Mouse (Mus musculus) embryonic stem cell, embryonic (primary cell): ENCODE results near the gene 0610010K14Rik.

Experiments used
- CTCF ChIA-PET, 4 experiments: fragments of 300-600 bp in 2 of 4; fragments of 350-600 bp in 2 of 4; sonication (Branson Sonifier 250); formaldehyde crosslinking; loops; one replicate each; lab custom pipeline; 2022; ENCODE audit warnings: inconsistent platforms in 2 of 4; lab: Charles Lee
- POLR2A ChIA-PET, 4 experiments: fragments of 300-600 bp in 2 of 4; fragments of 350-600 bp in 2 of 4; sonication (Branson Sonifier 250); formaldehyde crosslinking; loops; one replicate each; lab custom pipeline; 2022; ENCODE audit warnings: antibody characterized with exemption in 4 of 4, inconsistent platforms in 1 of 4; lab: Charles Lee

0610010K14Rik gene

DNA sequence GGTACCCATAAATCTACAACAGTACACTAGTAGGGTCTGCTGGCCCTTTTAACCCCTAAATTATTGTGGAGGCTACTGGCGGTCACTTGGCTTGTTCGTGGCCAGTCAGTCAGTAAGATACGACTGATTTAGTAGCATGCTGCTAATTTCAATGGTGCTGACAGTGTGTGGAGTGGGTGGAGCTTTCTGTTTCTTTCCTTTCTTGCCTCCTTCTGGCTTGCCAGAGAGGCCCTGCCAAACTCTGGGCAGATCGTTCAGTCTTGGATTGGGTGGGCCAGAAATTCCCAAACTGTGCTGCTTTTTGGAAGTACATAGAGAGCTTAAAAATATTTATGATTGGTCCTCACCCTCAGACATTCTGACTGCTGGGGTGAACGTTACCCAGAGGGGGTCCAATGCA lies 10.6 kb downstream of the 0610010K14Rik start:
- CTCF ChIA-PET, result interaction anchor here in 2 of 4 experiments (0.9 to 1.8 kb wide), 3 partner anchors 10 to 107 kb away, joined by 3 to 5 read pairs (median 3); partner anchors contain the start of gene 0610010K14Rik (in 1 of the 2)
- POLR2A ChIA-PET, result interaction anchor here in 2 of 4 experiments (0.5 to 7.4 kb wide), 6 partner anchors 10 to 20 kb away, joined by 3 to 90 read pairs (median 10); partner anchors contain the start of genes 0610010K14Rik (in 2 of the 2), Gm21988 (in 2 of the 2) and Rnasek (in 2 of the 2)

DNA sequence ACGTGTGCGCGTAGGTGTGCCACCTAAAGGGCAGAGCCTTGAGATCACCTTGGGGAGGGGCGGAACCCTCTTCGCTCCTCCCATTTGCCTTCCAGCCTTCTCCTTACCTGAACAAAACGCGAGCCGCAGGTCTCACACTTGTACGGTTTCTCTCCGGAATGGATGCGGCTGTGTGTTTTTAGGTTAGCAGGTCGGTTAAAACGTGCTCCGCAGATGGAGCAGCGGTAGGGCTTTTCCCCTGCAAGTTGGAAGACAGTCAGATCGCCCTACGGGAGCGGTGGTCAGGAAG lies 11.2 kb downstream of the 0610010K14Rik start:
- ChIA-PET CTCF (interaction anchor here in 2 of 4 experiments (0.9 to 1.8 kb wide), 3 partner anchors 10 to 108 kb away, joined by 3 to 5 read pairs (median 3); partner anchors contain the start of gene 0610010K14Rik (in 1 of the 2)), POLR2A (interaction anchor here in 3 of 4 experiments (0.5 to 7.4 kb wide), 8 partner anchors 10 to 605 kb away, joined by 3 to 90 read pairs (median 6); partner anchors contain the start of genes 0610010K14Rik (in 2 of the 3), Gm21988 (in 2 of the 3), Rnasek (in 2 of the 3) and Ctdnep1 (in 1 of the 3))

DNA sequence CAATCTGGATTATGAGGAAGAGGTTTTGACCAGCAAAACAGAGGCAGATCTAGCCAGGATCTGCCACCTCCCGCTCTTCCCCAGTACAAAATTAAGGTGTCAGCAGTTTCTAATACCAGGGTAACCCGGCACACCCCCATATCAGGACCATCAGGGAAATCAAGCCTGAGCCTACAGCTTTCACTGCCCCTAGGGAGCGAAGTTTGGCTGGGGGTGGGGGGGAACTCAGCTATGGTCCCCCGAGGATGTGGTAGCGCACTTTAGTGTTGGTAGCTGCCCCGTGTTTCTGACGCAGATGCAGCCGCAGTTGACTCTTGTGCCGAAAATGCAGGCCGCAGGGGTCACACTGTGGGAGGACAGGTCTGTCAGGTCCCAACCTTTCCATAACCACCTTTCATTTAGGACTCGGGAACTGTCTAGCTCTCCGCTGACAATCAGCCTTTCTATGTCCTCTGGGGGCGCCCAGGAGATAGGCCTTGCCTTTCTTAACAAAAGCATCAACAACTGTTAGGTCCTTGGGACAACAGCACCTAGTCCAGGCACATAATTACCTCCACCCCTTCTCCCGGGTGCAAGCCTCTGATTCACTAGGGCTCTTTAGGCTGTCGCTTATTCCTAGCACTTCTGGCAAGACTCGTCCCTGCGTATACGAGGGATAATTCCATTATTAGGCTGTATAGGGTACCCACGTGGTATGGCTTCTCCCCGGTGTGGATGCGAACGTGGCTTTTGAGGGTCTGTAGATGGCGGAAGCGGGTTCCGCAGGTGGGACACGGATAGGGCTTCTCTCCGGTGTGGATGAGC lies 11.7 kb downstream of the 0610010K14Rik start:
- ChIA-PET POLR2A (interaction anchor here in 3 of 4 experiments (0.5 to 7.4 kb wide), 11 partner anchors 9 to 604 kb away, joined by 3 to 90 read pairs (median 4); partner anchors contain the start of genes 0610010K14Rik (in 2 of the 3), Gm21988 (in 2 of the 3), Rnasek (in 2 of the 3) and Slc16a11 (in 2 of the 3)), CTCF (interaction anchor here in 2 of 4 experiments (0.6 to 1.8 kb wide), 3 partner anchors 10 to 206 kb away, joined by 3 to 5 read pairs (median 3); partner anchors contain the start of genes 0610010K14Rik (in 1 of the 2) and Arrb2 (in 1 of the 2))

DNA sequence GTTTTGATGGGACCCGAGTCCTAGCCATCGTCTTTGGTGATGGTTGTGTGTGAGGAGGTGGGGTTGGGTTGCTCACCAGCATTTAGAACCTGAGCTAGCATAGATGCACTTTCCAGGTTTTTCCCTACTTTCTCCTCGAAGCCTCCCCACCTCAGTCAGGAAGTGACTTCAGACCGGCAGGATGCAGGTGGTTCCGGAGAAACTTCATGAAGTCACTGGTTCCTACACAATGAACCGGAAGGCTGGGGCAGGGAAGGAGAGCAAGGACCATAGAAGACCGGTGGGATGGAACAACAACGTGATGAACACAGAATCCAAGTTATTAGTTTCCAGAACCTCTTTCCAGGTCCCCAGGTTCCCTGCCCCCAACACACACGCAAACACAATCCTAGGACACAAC lies 14.0 kb downstream of the 0610010K14Rik start:
- CTCF ChIA-PET, result no interaction called here
- POLR2A ChIA-PET, result interaction anchor here in 3 of 4 experiments (0.5 to 4.7 kb wide), 6 partner anchors 10 to 559 kb away, joined by 3 to 47 read pairs (median 10); partner anchors contain the start of genes 0610010K14Rik (in 2 of the 3), Gm21988 (in 2 of the 3), Rnasek (in 2 of the 3) and Acadvl (in 1 of the 3)

DNA sequence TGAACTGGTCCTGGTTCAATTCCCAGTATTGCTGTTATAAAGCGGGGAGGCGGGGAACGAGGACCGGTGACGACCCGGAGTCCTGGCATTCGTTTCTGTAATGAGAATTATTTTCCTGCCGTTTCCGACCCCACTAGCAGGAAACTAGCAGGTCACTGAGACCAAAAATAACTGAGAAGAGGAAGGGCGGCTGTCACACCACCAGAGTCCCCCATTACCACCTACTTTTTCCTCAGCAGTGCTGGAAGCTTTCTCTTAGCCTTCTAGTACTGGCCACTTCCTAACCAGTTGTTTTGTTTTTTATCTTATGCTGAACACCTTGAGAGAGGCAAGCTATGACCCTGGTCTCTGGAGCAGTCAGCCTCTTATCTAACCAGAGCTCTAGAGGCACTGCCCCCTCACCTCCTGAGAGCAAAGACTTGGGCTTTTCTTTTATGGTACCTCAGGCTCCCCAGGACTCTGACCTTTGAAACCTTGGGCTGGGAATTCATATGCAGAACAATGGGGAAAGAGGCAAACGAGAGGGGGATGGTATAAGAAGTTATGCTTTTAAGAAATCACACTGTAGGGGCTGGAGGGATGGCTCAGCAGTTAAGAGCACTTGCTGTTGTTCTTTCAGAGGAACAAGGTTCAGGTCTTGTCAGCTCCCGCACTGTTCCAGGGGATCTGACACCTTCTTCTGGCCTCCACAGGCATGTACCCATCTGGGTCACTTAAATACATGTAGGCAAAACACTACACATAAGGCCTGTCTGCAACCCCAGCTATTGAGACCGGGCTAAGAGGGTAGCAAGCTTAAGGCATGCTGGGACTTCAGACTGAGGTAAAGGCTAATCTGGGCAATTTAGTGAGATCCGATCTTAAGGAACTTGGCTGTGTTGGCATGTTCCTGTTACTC lies 15.9 kb downstream of the 0610010K14Rik start:
- ChIA-PET CTCF (interaction anchor here in 3 of 4 experiments (0.5 to 2.4 kb wide), 13 partner anchors 8 to 73 kb away, joined by 3 to 10 read pairs (median 6); partner anchors contain the start of genes Slc16a11 (in 2 of the 3) and 0610010K14Rik (in 1 of the 3)), POLR2A (interaction anchor here in 3 of 4 experiments (0.5 to 4.7 kb wide), 39 partner anchors 8 to 447 kb away, joined by 3 to 47 read pairs (median 4); partner anchors contain the start of genes 0610010K14Rik (in 3 of the 3), Slc16a11 (in 3 of the 3), Bcl6b (in 2 of the 3) and Gm21988 (in 2 of the 3))

DNA sequence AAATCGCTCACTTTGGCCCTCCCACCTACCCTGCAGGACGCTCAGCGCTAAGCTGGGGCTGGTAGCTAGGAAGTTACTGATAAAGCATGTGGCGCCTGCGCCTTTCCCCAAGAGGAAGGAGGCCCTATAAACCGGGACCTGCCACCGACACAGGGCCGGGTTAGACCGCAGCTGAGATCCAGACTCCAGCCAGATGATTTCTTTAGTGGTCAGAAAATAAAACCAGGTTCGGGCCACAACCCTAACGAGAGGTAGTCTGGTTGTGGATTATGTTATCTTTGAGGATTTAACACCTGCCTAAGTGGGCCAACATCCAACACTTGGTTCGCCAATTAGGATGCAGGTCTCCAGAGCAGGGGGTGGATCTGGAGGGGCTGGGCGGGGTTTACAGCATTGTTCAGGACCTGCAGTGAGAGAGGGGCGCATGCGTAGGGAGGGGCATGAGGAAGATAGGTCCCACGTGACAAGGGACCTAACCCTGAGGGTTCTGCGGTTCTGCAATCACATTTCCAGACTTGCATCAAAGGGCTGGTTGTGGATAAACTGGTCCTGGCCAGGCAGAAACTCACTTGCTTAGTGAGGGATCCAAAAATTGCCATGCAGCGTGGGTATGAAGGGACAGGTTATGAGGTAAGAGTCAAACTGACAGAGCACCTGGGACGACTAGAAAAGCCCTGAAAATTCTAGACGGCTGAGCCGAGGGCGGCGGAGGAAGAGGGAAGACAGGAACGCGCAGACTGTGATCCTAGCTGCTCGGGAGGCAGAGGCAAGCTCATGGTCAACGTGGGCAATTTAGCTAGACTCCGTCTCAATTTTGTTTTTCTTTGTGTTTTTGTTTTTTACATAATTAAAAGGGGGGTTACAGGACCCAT lies 16.7 kb downstream of the 0610010K14Rik start, which contains the start of gene Slc16a13:
Gene Slc16a13 (minus strand): TSS at position 334 of the 872 bp plus-strand sequence.
- ChIA-PET POLR2A (interaction anchor here in 3 of 4 experiments (0.6 to 4.7 kb wide), 37 partner anchors 8 to 418 kb away, joined by 3 to 47 read pairs (median 4); partner anchors contain the start of genes 0610010K14Rik (in 3 of the 3), Bcl6b (in 2 of the 3), Gm21988 (in 2 of the 3) and Rnasek (in 2 of the 3)), CTCF (interaction anchor here in 3 of 4 experiments (0.5 to 2.4 kb wide), 13 partner anchors 8 to 272 kb away, joined by 3 to 10 read pairs (median 5); partner anchors contain the start of gene Slc16a11 (in 2 of the 3))

DNA sequence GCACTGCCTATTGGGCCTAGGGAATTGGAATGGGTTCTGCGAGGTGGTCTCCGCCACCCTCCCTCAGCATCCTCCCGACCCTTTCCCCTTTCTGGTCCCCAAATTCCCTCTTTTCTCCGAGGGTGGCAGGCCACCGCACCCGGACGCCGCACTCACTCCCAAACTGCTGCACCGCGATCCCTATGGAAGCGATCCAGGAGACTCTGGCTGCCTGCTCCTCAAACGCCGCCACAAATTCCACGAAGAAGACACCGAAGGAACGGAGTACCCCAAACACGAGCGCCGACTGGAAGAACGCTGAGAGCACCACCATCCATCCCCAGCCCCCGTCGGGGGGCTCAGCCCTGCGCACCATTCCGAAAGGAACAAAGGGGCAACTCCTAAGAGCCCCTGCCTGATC lies 17.4 kb downstream of the 0610010K14Rik start:
- POLR2A ChIA-PET, result interaction anchor here in 2 of 4 experiments (0.7 to 4.7 kb wide), 19 partner anchors 8 to 224 kb away, joined by 3 to 47 read pairs (median 5); partner anchors contain the start of genes 0610010K14Rik (in 2 of the 2), Bcl6b (in 2 of the 2), Slc16a11 (in 2 of the 2) and Gm21988 (in 1 of the 2)
- CTCF ChIA-PET, result interaction anchor here in 3 of 4 experiments (0.8 to 2.4 kb wide), 5 partner anchors 10 to 272 kb away, joined by 3 to 10 read pairs (median 4); no protein-coding TSS in a partner anchor

DNA sequence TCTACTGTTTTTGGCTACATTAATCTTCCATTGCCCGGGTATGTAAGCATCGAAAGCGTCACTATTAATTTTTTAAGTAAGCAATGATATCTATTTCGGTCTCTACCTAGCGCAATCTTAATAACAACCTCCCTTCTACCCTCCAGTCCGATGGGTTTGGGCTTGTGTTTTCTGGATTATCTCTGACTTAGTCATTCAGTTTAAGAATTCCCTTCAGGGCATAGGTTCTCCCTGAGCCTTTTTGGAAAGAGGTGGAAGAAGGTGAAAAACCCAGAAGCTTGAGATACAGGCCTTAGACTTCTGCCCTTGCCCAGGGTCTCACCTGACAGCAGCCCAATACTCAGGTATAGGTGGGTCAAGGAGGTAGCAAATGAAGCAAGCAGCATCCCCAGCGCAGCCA lies 17.8 kb downstream of the 0610010K14Rik start:
- CTCF ChIA-PET, result interaction anchor here in 1 of 4 experiments (1.1 to 1.6 kb wide), 2 partner anchors 10 to 18 kb away, joined by 4 to 5 read pairs; no protein-coding TSS in a partner anchor
- POLR2A ChIA-PET, result interaction anchor here in 2 of 4 experiments (0.9 to 4.7 kb wide), 7 partner anchors 9 to 30 kb away, joined by 3 to 47 read pairs (median 5); partner anchors contain the start of genes 0610010K14Rik (in 1 of the 2), Bcl6b (in 1 of the 2), Gm21988 (in 1 of the 2) and Rnasek (in 1 of the 2)

DNA sequence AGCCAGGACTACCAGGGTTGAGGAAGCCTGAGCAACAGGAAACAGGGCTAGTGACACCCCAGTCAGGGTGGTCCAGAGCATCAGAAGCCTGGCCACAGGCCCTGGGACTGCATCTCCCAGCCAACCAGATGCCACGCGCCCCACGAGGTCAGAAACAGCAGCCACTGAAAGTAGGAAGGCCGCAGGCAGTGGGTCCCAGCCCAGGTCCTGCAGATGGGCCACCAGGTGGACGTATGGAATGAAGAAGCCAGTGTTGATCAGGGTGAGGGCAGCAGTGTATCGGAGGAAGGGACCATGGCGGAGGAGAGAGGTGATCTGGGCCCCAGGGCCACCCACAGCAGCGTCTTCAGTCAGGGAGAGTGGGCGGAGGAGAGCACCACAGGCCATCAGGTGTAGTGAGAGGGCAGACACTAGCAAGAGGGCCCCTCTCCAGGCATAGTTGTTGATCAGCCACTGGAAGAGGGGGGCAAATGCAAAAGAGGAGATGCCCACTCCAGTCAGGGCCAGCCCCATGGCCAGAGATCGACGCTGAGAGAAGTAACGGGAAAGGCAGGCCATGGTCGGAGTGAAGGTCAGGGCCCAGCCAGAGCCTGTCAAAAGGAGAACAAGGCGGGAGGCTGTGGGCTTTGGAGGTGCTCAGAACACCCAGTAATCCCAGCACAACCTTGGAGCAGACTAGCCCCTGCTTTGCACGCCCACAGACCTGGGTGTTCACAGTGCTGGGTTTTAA lies 18.8 kb downstream of the 0610010K14Rik start:
- CTCF ChIA-PET, result no interaction called here
- POLR2A ChIA-PET, result interaction anchor here in 1 of 4 experiments (4.7 kb wide), 1 partner anchor 20 kb away, joined by 47 read pairs; the partner anchor contains the start of genes 0610010K14Rik, Gm21988 and Rnasek

DNA sequence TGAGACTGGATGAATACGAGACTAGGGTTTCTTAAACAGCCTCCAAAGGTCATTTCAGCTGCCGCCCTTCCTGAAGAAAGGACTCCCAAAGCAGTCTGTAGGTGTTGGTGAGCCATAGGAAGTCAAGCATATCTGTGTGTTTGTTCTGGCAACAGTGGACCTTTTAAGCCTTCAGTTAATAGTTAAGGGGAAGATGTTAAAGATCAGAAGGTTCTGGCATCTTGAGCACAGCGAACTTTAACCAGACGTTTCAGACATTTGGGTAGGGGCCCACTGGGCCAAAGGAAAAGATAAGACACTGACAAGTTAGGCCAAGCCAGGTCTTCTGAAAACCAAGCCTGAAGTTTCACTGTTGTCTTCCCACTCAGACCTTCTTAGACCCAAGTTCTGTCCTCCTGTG lies 19.7 kb downstream of the 0610010K14Rik start:
- ChIA-PET CTCF (no interaction called here), POLR2A (interaction anchor here in 2 of 4 experiments (0.6 to 2.6 kb wide), 3 partner anchors 13 to 447 kb away, joined by 3 to 8 read pairs (median 3); partner anchors contain the start of genes Bcl6b (in 1 of the 2), Gm21988 (in 1 of the 2) and Rnasek (in 1 of the 2))

DNA sequence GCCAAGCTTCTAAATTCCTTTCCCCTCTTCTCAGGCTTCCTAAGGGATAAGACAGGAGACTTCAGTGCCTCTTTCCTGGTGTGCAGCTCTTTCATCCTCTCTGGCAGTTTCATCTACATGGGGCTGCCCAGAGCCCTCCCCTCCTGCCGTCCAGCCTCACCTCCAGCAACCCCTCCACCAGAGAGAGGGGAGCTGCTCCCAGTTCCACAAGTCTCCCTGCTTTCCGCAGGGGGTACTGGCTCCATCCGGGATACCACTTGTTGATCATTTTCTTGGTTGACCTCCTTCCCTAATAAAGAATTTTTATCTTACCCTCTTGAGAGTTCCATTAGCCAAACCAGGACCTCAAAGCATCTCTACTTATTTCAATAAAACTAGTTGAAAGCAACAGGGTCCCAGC lies 21.6 kb downstream of the 0610010K14Rik start:
- POLR2A ChIA-PET, result interaction anchor here in 3 of 4 experiments (0.6 to 2.6 kb wide), 9 partner anchors 12 to 41 kb away, joined by 3 to 8 read pairs (median 3); partner anchors contain the start of genes 0610010K14Rik (in 1 of the 3) and Bcl6b (in 1 of the 3)
- CTCF ChIA-PET, result interaction anchor here in 3 of 4 experiments (0.9 to 2.2 kb wide), 4 partner anchors 10 to 14 kb away, joined by 3 to 9 read pairs (median 7); partner anchors contain the start of gene Bcl6b (in 1 of the 3)

DNA sequence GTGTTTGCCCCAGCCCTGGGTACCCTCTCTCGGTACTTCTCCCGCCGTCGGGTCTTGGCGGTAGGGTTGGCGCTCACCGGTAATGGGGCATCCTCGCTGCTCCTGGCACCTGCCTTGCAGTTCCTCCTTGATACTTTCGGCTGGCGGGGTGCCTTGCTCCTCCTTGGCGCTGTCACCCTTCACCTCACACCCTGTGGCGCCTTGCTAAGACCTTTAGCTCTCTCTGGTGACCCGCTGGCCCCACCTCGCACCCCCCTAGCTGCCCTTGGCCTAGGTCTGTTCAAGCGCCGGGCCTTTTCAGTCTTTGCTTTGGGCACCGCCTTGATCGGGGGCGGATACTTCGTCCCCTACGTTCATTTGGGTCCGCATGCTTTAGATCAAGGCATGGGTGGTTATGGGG lies 22.4 kb downstream of the 0610010K14Rik start:
- ChIA-PET POLR2A (interaction anchor here in 2 of 4 experiments (0.6 to 2.6 kb wide), 6 partner anchors 13 to 22 kb away, joined by 3 to 8 read pairs (median 4); partner anchors contain the start of genes 0610010K14Rik (in 1 of the 2) and Bcl6b (in 1 of the 2)), CTCF (interaction anchor here in 2 of 4 experiments (1.9 to 2.2 kb wide), 2 partner anchors 14 to 15 kb away, joined by 7 to 9 read pairs (median 9); partner anchors contain the start of gene Bcl6b (in 1 of the 2))

DNA sequence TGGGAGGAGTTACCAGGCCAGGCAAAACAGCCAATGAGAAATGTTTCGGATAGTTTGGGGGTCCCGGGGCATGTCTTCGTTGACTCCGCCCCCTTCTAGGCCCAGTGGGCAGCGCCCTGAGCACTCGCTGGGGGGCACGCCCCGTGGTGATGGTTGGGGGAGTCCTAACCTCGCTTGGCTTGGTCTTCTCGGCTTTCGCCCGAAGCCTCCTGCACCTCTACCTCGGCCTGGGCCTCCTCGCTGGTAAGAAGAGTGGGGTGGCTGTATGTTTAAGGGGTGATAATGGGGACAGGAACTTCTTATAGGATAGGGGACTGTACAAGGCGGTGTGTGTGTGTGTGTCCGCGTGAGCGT lies 22.9 kb downstream of the 0610010K14Rik start:
- ChIA-PET CTCF (interaction anchor here in 2 of 4 experiments (1.3 to 5.3 kb wide), 4 partner anchors 13 to 16 kb away, joined by 3 to 51 read pairs (median 18); partner anchors contain the start of gene Bcl6b (in 1 of the 2)), POLR2A (interaction anchor here in 2 of 4 experiments (1.1 to 2.3 kb wide), 4 partner anchors 7 to 22 kb away, joined by 5 to 7 read pairs (median 6); partner anchors contain the start of gene 0610010K14Rik (in 1 of the 2))
